8 mouse cellular contexts compared by ENCODE assay signal in the genomic region with DNA sequence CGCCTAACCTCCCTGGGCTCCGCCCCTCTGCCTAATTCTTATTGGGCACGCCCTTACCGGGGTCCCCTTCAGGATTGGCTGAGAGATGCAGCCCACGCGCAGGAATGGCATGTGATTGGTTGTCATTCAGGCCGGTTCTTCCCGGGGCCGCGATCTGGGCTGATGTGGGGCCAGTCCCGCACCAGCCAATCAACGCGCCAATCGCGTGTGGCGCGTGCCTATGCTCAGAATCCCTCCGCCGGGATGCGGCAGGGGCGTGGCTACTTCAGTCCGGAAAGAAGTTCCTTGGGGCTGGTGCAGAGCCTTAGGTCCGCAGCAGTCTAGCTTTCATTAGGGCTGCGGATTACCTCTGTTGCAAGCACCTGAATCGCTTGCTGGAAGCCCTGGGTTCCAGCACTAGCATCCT. TPM values are rescaled to one million over a fixed set of nuclear protein-coding genes. Genes with fewer than 3 reads are reported as not detected.
DNase-seq lines count a peak whose midpoint lies in the region; ATAC-seq lines count a peak whose summit lies in the region.

No protein-coding gene starts in this region.

- DNase-seq in NIH3T3 (ENCODE audit: low read depth), result peak; percentile 98
- DNase-seq in cerebellum, postnatal 10 days, result peak; percentile 95 to 98
- DNase-seq in frontal cortex, postnatal 10 days (ENCODE audit: low spot score in 2 of 2), result peak; percentile 96 to 97
- DNase-seq in layer of hippocampus, postnatal 14 days (ENCODE audit: low spot score in 2 of 2), result peak; percentile 92 to 98
- DNase-seq in lung, postnatal 14 days, result peak; percentile 94
- peak; percentile 86 for DNase-seq in retina, adult 2 months (ENCODE audit: low read depth, low spot score)
- peak; percentile 93 to 97 for DNase-seq in thymus, postnatal 36 days

- under 1% methylated on average over 25 of the region's 25 CpGs for WGBS in hindbrain, embryonic 12.5 days

- H3K9me3 ChIP-seq in hindbrain, embryonic 12.5 days (replicated peaks), result no peaks in the 10 kb centered on the region

- H3K27ac ChIP-seq in hindbrain, embryonic 12.5 days, result peak overlapping the region; percentile 35; the same call in 1 of the 2 replicates

- ATAC-seq in hindbrain, embryonic 12.5 days (ENCODE audit: low FRiP score), result peak; percentile 99

- H3K9ac ChIP-seq in hindbrain, embryonic 12.5 days, result peak overlapping the region; percentile 45; the same call in 1 of the 2 replicates

- no peaks in the 10 kb centered on the region for H3K27me3 ChIP-seq in hindbrain, embryonic 12.5 days

- peak overlapping the region; percentile 55 for H3K4me2 ChIP-seq in hindbrain, embryonic 12.5 days (replicated peaks)

- H3K4me1 ChIP-seq in hindbrain, embryonic 12.5 days, result peaks cover 3% of the 10 kb centered on the region

- no peaks in the 10 kb centered on the region for H3K36me3 ChIP-seq in hindbrain, embryonic 12.5 days

- peak overlapping the region; percentile 30 for H3K4me3 ChIP-seq in hindbrain, embryonic 12.5 days

RNA-seq across cellular contexts. Expression of gene Aacs, which starts 9.9 kb away (rescaled TPM):
- polyA plus RNA-seq in hindbrain, embryonic 12.5 days (2016; fragmentation: Nextera tagmentation; extraction: Ambion mirVana), result 62.2 and 64.4 TPM in 2 replicates
- total RNA-seq in layer of hippocampus, postnatal 14 days (2021), result 10 to 100 TPM; 77.1 to 87.7 TPM

RNA-seq across cellular contexts. Expression of gene Bri3bp, which starts 24.3 kb away (rescaled TPM):
- polyA plus RNA-seq in hindbrain, embryonic 12.5 days (2016; fragmentation: Nextera tagmentation; extraction: Ambion mirVana), result 38.1 and 39.9 TPM in 2 replicates
- 10 to 100 TPM; 89.0 to 90.0 TPM for total RNA-seq in layer of hippocampus, postnatal 14 days (2021)

RNA-seq across cellular contexts. Expression of gene Dhx37, which starts 31.8 kb away (rescaled TPM):
- polyA plus RNA-seq in hindbrain, embryonic 12.5 days (2016; fragmentation: Nextera tagmentation; extraction: Ambion mirVana), result 16.7 and 18.0 TPM in 2 replicates
- total RNA-seq in layer of hippocampus, postnatal 14 days (2021), result 10 to 100 TPM; 12.4 to 13.8 TPM

Comparison
In these comparisons a context has a peak if more than half of its experiments do, and no peak if none do; other contexts are left out.
1. Peak in every context shown above with its lines: DNase-seq, ATAC-seq, H3K4me3 ChIP-seq and H3K27ac ChIP-seq.